Mouse (Mus musculus) CH12.LX (cell line): Measurements from ENCODE around the gene Hecw2. TPM values are rescaled to one million over a fixed set of nuclear protein-coding genes. Genes with fewer than 3 reads are reported as not detected.

ENCODE experiments used
- DNase-seq: peaks from one replicate; pipeline ENCODE4 v3.0.0-alpha.2; 2013; ENCODE audit errors: extremely low read depth
- H3K27ac ChIP-seq: 2 replicates; pipeline ENCODE4 v1.5.1; 2012; ENCODE audit warnings: low read depth, mild to moderate bottlenecking, control low read depth, moderate library complexity; ENCODE audit not compliant: insufficient read depth
- H3K27me3 ChIP-seq: replicated peaks from 2 replicates; pipeline ENCODE3; 2012; ENCODE audit warnings: inconsistent platforms
- H3K36me3 ChIP-seq, 2 experiments: replicated peaks in 1 of 2; 2 replicates each; pipeline versions ENCODE3 to v1.6.1; 2012; ENCODE audit warnings: inconsistent platforms in 1 of 2, low read length in 1 of 2, mild to moderate bottlenecking in 1 of 2, mixed read lengths in 1 of 2, moderate library complexity in 1 of 2; ENCODE audit not compliant: control insufficient read depth in 1 of 2, insufficient read depth in 1 of 2
- H3K4me1 ChIP-seq, 2 experiments: 2 replicates each; pipeline ENCODE4 v1.6.1; 2012; ENCODE audit warnings: inconsistent platforms in 1 of 2, moderate library complexity in 1 of 2; ENCODE audit not compliant: insufficient read depth in 2 of 2, control insufficient read depth in 1 of 2
- H3K4me2 ChIP-seq: 2 replicates; pipeline ENCODE4 v1.6.1; 2012; ENCODE audit warnings: low read depth, mild to moderate bottlenecking, control low read depth; ENCODE audit not compliant: poor library complexity, insufficient read depth, severe bottlenecking
- H3K4me3 ChIP-seq, 3 experiments: fragments of 150-350 bp in 1 of 3; sonication (generic) in 1 of 3; replicated peaks in 1 of 3; 2 replicates each; pipeline versions ENCODE3 to v1.5.1; 2011 to 2012; ENCODE audit warnings: low read depth in 2 of 3, low read length in 2 of 3, mild to moderate bottlenecking in 2 of 3, moderate library complexity in 2 of 3, control low read depth in 1 of 3, improper control_type of control experiment in 1 of 3, inconsistent platforms in 1 of 3, mixed read lengths in 1 of 3; ENCODE audit not compliant: poor library complexity in 1 of 3
- H3K79me2 ChIP-seq: replicated peaks from 2 replicates; pipeline ENCODE4 v1.6.1; 2012; ENCODE audit warnings: mild to moderate bottlenecking, moderate library complexity; ENCODE audit not compliant: control insufficient read depth, poor library complexity, insufficient read depth, severe bottlenecking; ENCODE audit errors: extremely low read depth
- H3K9ac ChIP-seq: 2 replicates; pipeline ENCODE4 v1.6.1; 2012; ENCODE audit warnings: low read depth, mild to moderate bottlenecking, control low read depth, moderate library complexity; ENCODE audit not compliant: insufficient read depth
- H3K9me3 ChIP-seq: replicated peaks from 2 replicates; pipeline ENCODE3; 2012; ENCODE audit warnings: low read length, inconsistent platforms, mixed read lengths
- BHLHE40 ChIP-seq: IDR thresholded peaks from 2 replicates; pipeline ENCODE4 v1.6.1; 2011; ENCODE audit warnings: mild to moderate bottlenecking, low read depth, low read length, improper control_type of control experiment
- CTCF ChIP-seq, 2 experiments: IDR thresholded peaks in 1 of 2; conservative IDR thresholded peaks in 1 of 2; 2 replicates each; pipeline ENCODE4 v1.5.1; 2011 to 2012; ENCODE audit warnings: low read depth in 2 of 2, low read length in 2 of 2, improper control_type of control experiment in 1 of 2, inconsistent platforms in 1 of 2, mild to moderate bottlenecking in 1 of 2, moderate library complexity in 1 of 2
- E2F4 ChIP-seq: IDR thresholded peaks from 2 replicates; pipeline ENCODE4 v1.6.1; 2011; ENCODE audit warnings: low read depth, low read length, improper control_type of control experiment; ENCODE audit not compliant: insufficient replicate concordance
- ELF1 ChIP-seq: IDR thresholded peaks from 2 replicates; pipeline ENCODE4 v1.6.1; 2014; ENCODE audit warnings: low read depth, mild to moderate bottlenecking, inconsistent platforms, low read length, improper control_type of control experiment
- EP300 ChIP-seq: IDR thresholded peaks from 2 replicates; pipeline ENCODE4 v1.6.1; 2011; ENCODE audit warnings: low read length, improper control_type of control experiment
- HCFC1 ChIP-seq: IDR thresholded peaks from 2 replicates; pipeline ENCODE4 v1.6.1; 2012; ENCODE audit warnings: low read depth, mild to moderate bottlenecking, inconsistent platforms, low read length, improper control_type of control experiment
- IRF4 ChIP-seq: IDR thresholded peaks from 2 replicates; pipeline ENCODE4 v1.6.1; 2014; ENCODE audit warnings: low read depth, mild to moderate bottlenecking, inconsistent platforms, low read length, improper control_type of control experiment
- JUND ChIP-seq: conservative IDR thresholded peaks from 2 replicates; pipeline ENCODE4 v1.6.1; 2011; ENCODE audit warnings: low read depth, low read length, improper control_type of control experiment
- MYC ChIP-seq: IDR thresholded peaks from 2 replicates; pipeline ENCODE4 v1.6.1; 2011; ENCODE audit warnings: low read depth, mild to moderate bottlenecking, improper control_type of control experiment, low read length
- NRF1 ChIP-seq: IDR thresholded peaks from 2 replicates; pipeline ENCODE4 v1.6.1; 2014; ENCODE audit warnings: low read depth, mild to moderate bottlenecking, inconsistent platforms, low read length, improper control_type of control experiment, moderate library complexity
- PAX5 ChIP-seq: IDR thresholded peaks from 2 replicates; pipeline ENCODE4 v1.6.1; 2012; ENCODE audit warnings: low read length, inconsistent platforms, mixed read lengths
- POLR2A ChIP-seq: IDR thresholded peaks from 2 replicates; pipeline ENCODE4 v1.6.1; 2011; ENCODE audit warnings: low read depth, mild to moderate bottlenecking, improper control_type of control experiment, low read length
- RAD21 ChIP-seq: IDR thresholded peaks from 2 replicates; pipeline ENCODE4 v1.6.1; 2011; ENCODE audit warnings: low read depth, mild to moderate bottlenecking, low read length, improper control_type of control experiment, moderate library complexity
- SIN3A ChIP-seq: IDR thresholded peaks from 2 replicates; pipeline ENCODE4 v1.6.1; 2012; ENCODE audit warnings: low read length, improper control_type of control experiment, inconsistent platforms
- SMC3 ChIP-seq: IDR thresholded peaks from 2 replicates; pipeline ENCODE4 v1.6.1; 2011; ENCODE audit warnings: low read depth, low read length, improper control_type of control experiment
- TBP ChIP-seq: conservative IDR thresholded peaks from 2 replicates; pipeline ENCODE4 v1.6.1; 2011; ENCODE audit warnings: low read depth, low read length, improper control_type of control experiment
- UBTF ChIP-seq: IDR thresholded peaks from 2 replicates; pipeline ENCODE4 v1.6.1; 2012; ENCODE audit warnings: low read depth, mild to moderate bottlenecking, inconsistent platforms, low read length, improper control_type of control experiment, moderate library complexity
- USF1 ChIP-seq: IDR thresholded peaks from 2 replicates; pipeline ENCODE4 v1.6.1; 2014; ENCODE audit warnings: low read depth, mild to moderate bottlenecking, inconsistent platforms, low read length, improper control_type of control experiment
- ZKSCAN1 ChIP-seq: IDR thresholded peaks from 2 replicates; pipeline ENCODE4 v1.6.1; 2012; ENCODE audit warnings: low read depth, inconsistent platforms, low read length, improper control_type of control experiment, borderline replicate concordance
- dilution Hi-C: fragments of 300-500 bp; cut with MboI; formaldehyde crosslinking; loops from 2 replicates; pipeline ENCODE4 v1.14.3; 2020; ENCODE audit warnings: low sequenced_read_pairs; ENCODE audit not compliant: extremely low pct_unique_long_range_greater_than_20kb, extremely low pct_ligation_motif_present
- in situ Hi-C: fragments of 300-500 bp; cut with MboI; formaldehyde crosslinking; loops from 3 replicates; pipeline ENCODE4 v1.14.3; 2019; ENCODE audit warnings: low sequenced_read_pairs, low pct_ligation_motif_present, low pct_unique_long_range_greater_than_20kb, mixed read lengths
- polyA plus RNA-seq: library from polyadenylated mRNA; unstranded; fragments of >175 nt; gene quantifications from 2 replicates; pipeline ENCODE4 v1.2.1, GENCODE M21; 2012; ENCODE audit warnings: low read depth; ENCODE audit not compliant: insufficient read length
- total RNA-seq, 2 experiments: library from RNA; depleted of rRNA; stranded (reverse); fragments of 300-350 nt in 1 of 2; fragments of >200 nt in 1 of 2; gene quantifications; 2 replicates each; pipeline ENCODE4 v1.2.3; 2012 to 2014

Gene Hecw2
- total and polyA plus RNA-seq, 3 experiments: 0.05 to 0.59 (median 0.14) TPM

- Histone ChIP-seq H3K79me2 (no peaks in the 10 kb centered on the region), H3K9me3 (no peaks in the 10 kb centered on the region), H3K9ac (no peak overlapping the region), H3K4me1 (peaks cover 0 to 15% of the 10 kb centered on the region in 2 experiments; a peak in 1 of 4 replicates), H3K36me3 (no peaks in the 10 kb centered on the region), H3K4me2 (no peak overlapping the region), H3K4me3 (no peak overlapping the region), H3K27me3 (no peaks in the 10 kb centered on the region), H3K27ac (no peak overlapping the region)
- in situ Hi-C loops (loop anchor here (5.0 to 25.0 kb wide), 3 partner anchors 58 to 165 kb away; partner anchors contain the start of gene Stk17b), dilution Hi-C loops (no loop called here)
- no peak for TF ChIP-seq ZKSCAN1
- no peak for TF ChIP-seq BHLHE40
- no peak for TF ChIP-seq USF1
- no peak for DNase-seq
Observed at GRCm38 (mm10) chr1:53889806-53890205, 305.2 kb downstream of the Hecw2 start.

- Histone ChIP-seq H3K79me2 (no peaks in the 10 kb centered on the region), H3K36me3 (no peaks in the 10 kb centered on the region), H3K27me3 (no peaks in the 10 kb centered on the region), H3K4me3 (no peak overlapping the region), H3K9me3 (no peaks in the 10 kb centered on the region), H3K27ac (no peak overlapping the region), H3K4me2 (no peak overlapping the region), H3K4me1 (peaks cover 0 to 4% of the 10 kb centered on the region in 2 experiments; a peak in 1 of 4 replicates), H3K9ac (no peak overlapping the region)
- TF ChIP-seq TBP (no peak), POLR2A (no peak), CTCF (conservative IDR thresholded peaks at IDR 0.05 in 1 of 2, IDR thresholded peaks at IDR 0.05 in 1 of 2; ENCODE audit: low read depth in 2 of 2, low read length in 2 of 2) (no peak), SMC3 (no peak), PAX5 (no peak), E2F4 (no peak), SIN3A (no peak), NRF1 (no peak), JUND (no peak), HCFC1 (no peak), MYC (no peak), ZKSCAN1 (no peak), IRF4 (no peak), EP300 (no peak), RAD21 (no peak), UBTF (no peak), ELF1 (no peak), USF1 (no peak)
- no peak for DNase-seq
- dilution Hi-C loops: no loop called here
- in situ Hi-C loops: loop anchor here (25.0 kb wide), 1 partner anchor 95 kb away; the partner anchor contains the start of gene Stk17b
Observed at GRCm38 (mm10) chr1:53882480-53882879, 312.5 kb downstream of the Hecw2 start.
